Mouse (Mus musculus) limb, embryonic 14.5 days (tissue): Measurements from ENCODE around the gene Fry. TPM values are rescaled to one million over a fixed set of nuclear protein-coding genes. Genes with fewer than 3 reads are reported as not detected.

ENCODE experiments used
- ATAC-seq: fragments of 200-750 bp; cut with Nextera tagmentation; 2 replicates; pipeline ENCODE4 v1.8.0; 2017; ENCODE audit warnings: low read depth, moderate number of reproducible peaks, moderate TSS enrichment; ENCODE audit not compliant: low FRiP score
- DNase-seq: peaks from one replicate; pipeline ENCODE4 v3.0.0-alpha.2; 2015; ENCODE audit warnings: low spot score
- H3K27ac ChIP-seq: fragments of 300-500 bp; sonication (generic); replicated peaks from 2 replicates; pipeline ENCODE4 v1.5.1; 2014; ENCODE audit warnings: low read depth, mild to moderate bottlenecking, low read length, moderate library complexity, mixed read lengths
- H3K27me3 ChIP-seq: fragments of 300-500 bp; sonication (generic); 2 replicates; pipeline ENCODE4 v1.6.1; 2014; ENCODE audit warnings: low read length, mixed read lengths; ENCODE audit not compliant: control insufficient read depth, insufficient read depth
- H3K36me3 ChIP-seq: fragments of 300-500 bp; sonication (generic); 2 replicates; pipeline ENCODE4 v1.6.1; 2014; ENCODE audit warnings: mild to moderate bottlenecking, low read length, moderate library complexity, mixed read lengths; ENCODE audit not compliant: control insufficient read depth, insufficient read depth
- H3K4me1 ChIP-seq: fragments of 300-500 bp; sonication (generic); 2 replicates; pipeline ENCODE4 v1.6.1; 2014; ENCODE audit warnings: antibody characterized with exemption, low read length, mixed read lengths; ENCODE audit not compliant: control insufficient read depth, insufficient read depth
- H3K4me2 ChIP-seq: fragments of 300-500 bp; sonication (generic); replicated peaks from 2 replicates; pipeline ENCODE4 v1.6.1; 2014; ENCODE audit warnings: low read depth, mild to moderate bottlenecking, low read length, moderate library complexity; ENCODE audit not compliant: severe bottlenecking
- H3K4me3 ChIP-seq: fragments of 300-500 bp; sonication (generic); replicated peaks from 2 replicates; pipeline ENCODE4 v1.5.1; 2014; ENCODE audit warnings: low read length
- H3K9ac ChIP-seq: fragments of 300-500 bp; sonication (generic); 2 replicates; pipeline ENCODE4 v1.6.1; 2014; ENCODE audit warnings: mild to moderate bottlenecking, low read depth, low read length, moderate library complexity; ENCODE audit not compliant: severe bottlenecking
- H3K9me3 ChIP-seq: fragments of 300-500 bp; sonication (generic); 2 replicates; pipeline ENCODE4 v1.6.1; 2016; ENCODE audit warnings: low read length; ENCODE audit not compliant: control insufficient read depth
- POLR2A ChIP-seq: fragments of 200-500 bp; IDR thresholded peaks from 2 replicates; pipeline ENCODE4 v1.8.0; 2012; ENCODE audit warnings: inconsistent platforms, mild to moderate bottlenecking, moderate library complexity, borderline replicate concordance; ENCODE audit not compliant: insufficient read depth, insufficient read length; ENCODE audit errors: extremely low read depth
- WGBS: fragments of 180-500 bp; shearing (Covaris S2); extraction: QIAGEN DNeasy Blood & Tissue Kit; methylation state at CpG from one replicate; pipeline ENCODE4 v1.1.7; 2014; 5-methylcytosine and 5-hydroxymethylcytosine counted together
- polyA plus RNA-seq, 2 experiments: library from polyadenylated mRNA; depleted of rRNA in 1 of 2; stranded (reverse) in 1 of 2; unstranded in 1 of 2; fragments of >200 nt; fragmentation: Nextera tagmentation in 1 of 2; extraction: Ambion mirVana in 1 of 2; gene quantifications; 2 replicates each; pipeline versions ENCODE4 v1.2.1 to v1.2.3; 2012 to 2014

Gene Fry
- polyA plus RNA-seq, 2 experiments: 10.0 to 13.5 TPM

- H3K4me2 ChIP-seq: no peak overlapping the region
- no peak for DNase-seq
- H3K27ac ChIP-seq: no peak overlapping the region
- ATAC-seq: no peak
- no peak overlapping the region for H3K9ac ChIP-seq
- 84% methylated on average over 8 of the region's 8 CpGs for WGBS
- H3K4me3 ChIP-seq: no peak overlapping the region
- no peak for TF ChIP-seq POLR2A
- H3K4me1 ChIP-seq: no peaks in the 10 kb centered on the region
- no peaks in the 10 kb centered on the region for H3K36me3 ChIP-seq
- H3K9me3 ChIP-seq: no peaks in the 10 kb centered on the region
- H3K27me3 ChIP-seq: no peaks in the 10 kb centered on the region
These were observed 101.0 kb downstream of the Fry start for GRCm38 (mm10) chr5:150219457-150219856.

DNA sequence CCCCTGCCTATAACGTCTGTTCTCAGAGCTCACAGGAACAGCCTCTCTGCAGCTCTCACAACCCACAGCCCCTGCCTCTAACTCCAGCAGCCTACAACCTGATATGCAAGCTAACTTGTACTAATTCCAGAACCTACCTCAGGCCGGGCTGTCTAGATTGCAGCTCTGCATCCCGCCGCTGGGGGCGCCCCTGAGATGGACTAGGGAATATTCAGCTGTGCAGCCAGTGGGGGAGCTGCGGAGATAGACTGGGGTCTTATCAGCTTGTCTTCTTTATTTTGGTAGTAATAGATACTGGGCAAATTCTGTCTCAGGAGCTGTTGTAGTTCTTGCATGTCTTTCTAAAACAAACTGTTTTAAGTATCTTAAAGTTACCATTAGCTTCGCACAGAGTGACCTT lies 101.9 kb downstream of the Fry start:
- H3K36me3 ChIP-seq: no peaks in the 10 kb centered on the region
- no peak overlapping the region for H3K9ac ChIP-seq
- H3K27me3 ChIP-seq: no peaks in the 10 kb centered on the region
- H3K9me3 ChIP-seq: no peaks in the 10 kb centered on the region
- ATAC-seq (no peak), DNase-seq (no peak)
- no peak overlapping the region for H3K27ac ChIP-seq
- no peak for TF ChIP-seq POLR2A
- H3K4me3 ChIP-seq: no peak overlapping the region
- 35% methylated on average over 7 of the region's 7 CpGs for whole genome bisulfite sequencing
- H3K4me1 ChIP-seq: no peaks in the 10 kb centered on the region
- H3K4me2 ChIP-seq: no peak overlapping the region

- H3K27ac ChIP-seq: no peak overlapping the region
- WGBS: 78% methylated on average over 6 of the region's 6 CpGs
- H3K4me3 ChIP-seq: no peak overlapping the region
- no peaks in the 10 kb centered on the region for H3K4me1 ChIP-seq
- no peak overlapping the region for H3K9ac ChIP-seq
- TF ChIP-seq POLR2A: no peak
- H3K4me2 ChIP-seq: no peak overlapping the region
- no peak for ATAC-seq
- no peaks in the 10 kb centered on the region for H3K27me3 ChIP-seq
- no peaks in the 10 kb centered on the region for H3K9me3 ChIP-seq
- no peaks in the 10 kb centered on the region for H3K36me3 ChIP-seq
- no peak for DNase-seq
These were observed 103.4 kb downstream of the Fry start for GRCm38 (mm10) chr5:150221806-150222205.

GRCm38 (mm10) chr5:150223546-150224239 lies 105.2 kb downstream of the Fry start:
- H3K27ac ChIP-seq: no peak overlapping the region
- no peaks in the 10 kb centered on the region for H3K9me3 ChIP-seq
- no peaks in the 10 kb centered on the region for H3K4me1 ChIP-seq
- H3K9ac ChIP-seq: no peak overlapping the region
- no peak for TF ChIP-seq POLR2A
- 91% methylated on average over 10 of the region's 10 CpGs for WGBS
- H3K4me3 ChIP-seq: no peak overlapping the region
- no peak for ATAC-seq
- H3K4me2 ChIP-seq: no peak overlapping the region
- H3K36me3 ChIP-seq: no peaks in the 10 kb centered on the region
- no peak for DNase-seq
- no peaks in the 10 kb centered on the region for H3K27me3 ChIP-seq

DNA sequence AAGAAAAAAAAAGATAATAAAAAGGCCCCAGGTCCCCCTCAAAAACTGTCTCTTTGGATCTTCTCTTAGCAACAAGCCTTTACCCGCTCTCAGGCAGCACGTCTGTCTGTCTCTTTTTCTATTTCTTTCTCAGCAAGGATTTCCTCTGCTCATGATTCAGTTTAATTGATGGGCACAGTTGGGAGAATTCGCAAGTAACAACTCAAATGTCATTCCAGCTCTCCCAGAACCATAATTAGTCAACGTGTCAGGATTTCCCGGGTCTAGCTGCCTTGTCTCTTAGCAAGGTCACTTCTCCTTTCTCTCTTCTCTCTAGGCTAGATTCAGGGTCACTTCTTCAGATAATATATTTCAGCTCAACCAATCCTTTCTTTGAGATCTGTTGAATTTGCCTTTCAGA lies 110.6 kb downstream of the Fry start:
- no peaks in the 10 kb centered on the region for H3K27me3 ChIP-seq
- H3K4me2 ChIP-seq: no peak overlapping the region
- no peaks in the 10 kb centered on the region for H3K9me3 ChIP-seq
- ATAC-seq (no peak), DNase-seq (no peak)
- H3K4me3 ChIP-seq: no peak overlapping the region
- H3K36me3 ChIP-seq: no peaks in the 10 kb centered on the region
- H3K27ac ChIP-seq: no peak overlapping the region
- no peak overlapping the region for H3K9ac ChIP-seq
- 60% methylated on average over 5 of the region's 5 CpGs for WGBS
- no peak for TF ChIP-seq POLR2A
- H3K4me1 ChIP-seq: peaks cover 6% of the 10 kb centered on the region; the same call in 1 of the 2 replicates
